Mouse (Mus musculus) kidney, adult 8-10 months (tissue): ENCODE data around the gene Sbf2.
A peak's percentile ranks its signal among the peaks of the same experiment; 100 is the strongest.
"Not testable (repeated sequence)": the region's sequence is repeated elsewhere in the genome, so short reads cannot be mapped to it uniquely, and the experiment has no call there.

Source experiments
- DNase-seq, 2 experiments: peaks; one replicate each; pipeline ENCODE4 v3.0.0; 2022

The Sbf2 gene

GRCm38 (mm10) chr7:110629892-110630666 is 15.4 kb upstream of the Sbf2 start:
- DNase-seq, result peak; percentile 83 to 87

- DNase-seq, result peak in 1 of 2 experiments; percentile 50
Observed at GRCm38 (mm10) chr7:110628611-110629354, 14.1 kb upstream of the Sbf2 start.

- no peak for DNase-seq
Observed at GRCm38 (mm10) chr7:110628273-110628600, 13.5 kb upstream of the Sbf2 start.

GRCm38 (mm10) chr7:110627486-110628272 is 13.0 kb upstream of the Sbf2 start, which contains the start of gene Adm:
Gene Adm, plus strand, starts transcription at chr7:110627661.
- DNase-seq, result peak; percentile 82 to 93

GRCm38 (mm10) chr7:110627099-110627482 is 12.4 kb upstream of the Sbf2 start:
- DNase-seq, result no peak

GRCm38 (mm10) chr7:110626186-110627098 is 11.7 kb upstream of the Sbf2 start:
- peak in 1 of 2 experiments; percentile 66 for DNase-seq

- DNase-seq, result no peak
Observed at GRCm38 (mm10) chr7:110625489-110625888, 10.8 kb upstream of the Sbf2 start.

- DNase-seq, result no peak
Observed at GRCm38 (mm10) chr7:110624961-110625360, 10.2 kb upstream of the Sbf2 start.

- no peak for DNase-seq
Observed at GRCm38 (mm10) chr7:110624067-110624466, 9.3 kb upstream of the Sbf2 start.

- no peak for DNase-seq
Observed at GRCm38 (mm10) chr7:110619086-110619611, 4.4 kb upstream of the Sbf2 start.

GRCm38 (mm10) chr7:110615792-110616191 is 1.1 kb upstream of the Sbf2 start:
- DNase-seq, result peak; percentile 79 to 83

- peak; percentile 76 to 78 for DNase-seq
Observed at GRCm38 (mm10) chr7:110615151-110615631, 469 bp upstream of the Sbf2 start.

GRCm38 (mm10) chr7:110613381-110614132 is 1.2 kb downstream of the Sbf2 start:
- DNase-seq, result no peak

- DNase-seq, result no peak
Observed at GRCm38 (mm10) chr7:110606906-110607305, 7.8 kb downstream of the Sbf2 start.

- no peak for DNase-seq
Observed at GRCm38 (mm10) chr7:110605476-110605875, 9.2 kb downstream of the Sbf2 start.

GRCm38 (mm10) chr7:110597141-110597540 is 17.6 kb downstream of the Sbf2 start:
- DNase-seq, result no peak

- DNase-seq, result not testable (repeated sequence)
Observed at GRCm38 (mm10) chr7:110593991-110594390, 20.7 kb downstream of the Sbf2 start.

- DNase-seq, result no peak
Observed at GRCm38 (mm10) chr7:110587721-110588120, 27.0 kb downstream of the Sbf2 start.

- DNase-seq, result no peak
Observed at GRCm38 (mm10) chr7:110585250-110585649, 29.5 kb downstream of the Sbf2 start.

GRCm38 (mm10) chr7:110584159-110584558 is 30.6 kb downstream of the Sbf2 start:
- no peak for DNase-seq

- DNase-seq, result no peak
Observed at GRCm38 (mm10) chr7:110583705-110584104, 31.0 kb downstream of the Sbf2 start.
